Mouse (Mus musculus) heart, embryonic 10.5 days (tissue): ENCODE results near the gene Map4k5. TPM values are rescaled to one million over a fixed set of nuclear protein-coding genes. Genes with fewer than 3 reads are reported as not detected.
A peak's percentile ranks its signal among the peaks of the same experiment; 100 is the strongest.

ENCODE experiments used
- DNase-seq: peaks from one replicate; pipeline ENCODE4 v3.0.0-alpha.2; 2017; ENCODE audit warnings: low spot score
- H3K27ac ChIP-seq: fragments of 300-500 bp; sonication (generic); 2 replicates; pipeline ENCODE4 v1.5.1; 2016; ENCODE audit warnings: mild to moderate bottlenecking
- H3K27me3 ChIP-seq: fragments of 300-500 bp; sonication (generic); 2 replicates; pipeline ENCODE4 v1.6.1; 2016; ENCODE audit warnings: mild to moderate bottlenecking; ENCODE audit not compliant: poor library complexity, insufficient read depth, severe bottlenecking
- H3K36me3 ChIP-seq: fragments of 300-500 bp; sonication (generic); 2 replicates; pipeline ENCODE4 v1.6.1; 2016; ENCODE audit warnings: mild to moderate bottlenecking, moderate library complexity
- H3K4me1 ChIP-seq: fragments of 300-500 bp; sonication (generic); 2 replicates; pipeline ENCODE4 v1.6.1; 2016; ENCODE audit warnings: mild to moderate bottlenecking
- H3K4me3 ChIP-seq: fragments of 300-500 bp; sonication (generic); 2 replicates; pipeline ENCODE4 v1.5.1; 2016; ENCODE audit warnings: mild to moderate bottlenecking, moderate library complexity
- H3K9me3 ChIP-seq: fragments of 300-500 bp; sonication (generic); 2 replicates; pipeline ENCODE4 v1.6.1; 2016; ENCODE audit warnings: mild to moderate bottlenecking, moderate library complexity
- WGBS: fragments of 180-500 bp; shearing (Covaris S2); methylation state at CpG from one replicate; pipeline ENCODE4 v1.1.7; 2016; 5-methylcytosine and 5-hydroxymethylcytosine counted together
- microRNA counts: library from miRNA; unstranded; fragments of <30 nt; microRNA quantifications from one replicate; lab custom pipeline; 2017
- microRNA-seq: library from miRNA; unstranded; fragments of <30 nt; microRNA quantifications from one replicate; pipeline ENCODE4, GENCODE M21; 2017
- polyA plus RNA-seq: library from polyadenylated mRNA; unstranded; fragments of >200 nt; fragmentation: Nextera tagmentation; extraction: Ambion mirVana; gene quantifications from 2 replicates; pipeline ENCODE4 v1.2.1, GENCODE M21; 2016

Map4k5 gene
- polyA plus RNA-seq, 1 experiment from 2014 or later = 32.3 TPM

- Histone ChIP-seq H3K36me3 (no peaks in the 10 kb centered on the region), H3K27ac (peak overlapping the region; percentile 42; the same call in 1 of the 2 replicates)
- 69% methylated on average over 2 of the region's 2 CpGs for WGBS
These were observed 131.4 kb downstream of the Map4k5 start for GRCm38 (mm10) chr12:69761603-69762002.

GRCm38 (mm10) chr12:69760743-69761406, 132.1 kb downstream of the Map4k5 start:
- Histone ChIP-seq H3K27ac (peak overlapping the region; percentile 64; the same call in 1 of the 2 replicates), H3K4me1 (peaks cover 34% of the 10 kb centered on the region), H3K27me3 (no peaks in the 10 kb centered on the region), H3K9me3 (no peaks in the 10 kb centered on the region), H3K36me3 (no peaks in the 10 kb centered on the region), H3K4me3 (no peak overlapping the region)
- WGBS = 91% methylated on average over 20 of the region's 20 CpGs
- DNase-seq = no peak

More at GRCm38 (mm10) chr12:69761603-69762002, 131.4 kb downstream of the Map4k5 start:
- no peaks in the 10 kb centered on the region for H3K9me3 ChIP-seq
- no peak for DNase-seq
- H3K27me3 ChIP-seq = no peaks in the 10 kb centered on the region
- peaks cover 34% of the 10 kb centered on the region for H3K4me1 ChIP-seq
- no peak overlapping the region for H3K4me3 ChIP-seq

DNA sequence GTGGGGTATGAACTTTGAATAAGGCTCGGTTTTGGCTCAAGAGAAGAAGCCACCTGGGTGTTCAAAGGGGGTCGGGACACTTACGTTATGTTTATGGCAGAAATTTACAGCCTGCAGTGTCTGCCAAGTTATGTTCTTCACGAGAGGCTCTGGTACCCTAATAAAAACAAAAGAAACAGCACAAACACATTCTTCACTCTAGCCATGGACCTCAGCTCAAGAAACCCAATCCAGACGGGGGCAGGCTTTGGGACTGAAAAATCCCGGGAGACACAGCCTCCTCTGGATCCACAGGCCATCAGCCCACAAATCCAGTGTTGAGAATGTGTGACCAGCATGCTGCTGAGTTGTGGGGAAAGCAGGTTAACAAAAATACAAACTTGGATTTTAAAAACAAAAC, 133.0 kb downstream of the Map4k5 start:
- Histone ChIP-seq H3K27ac (peak overlapping the region; percentile 87), H3K27me3 (no peaks in the 10 kb centered on the region), H3K4me1 (peaks cover 36% of the 10 kb centered on the region), H3K9me3 (no peaks in the 10 kb centered on the region), H3K4me3 (no peak overlapping the region), H3K36me3 (no peaks in the 10 kb centered on the region)
- DNase-seq = no peak
- WGBS = 68% methylated on average over 6 of the region's 6 CpGs

GRCm38 (mm10) chr12:69759267-69759885, 133.6 kb downstream of the Map4k5 start:
- WGBS = 12% methylated on average over 7 of the region's 7 CpGs
- Histone ChIP-seq H3K4me3 (peak overlapping the region; percentile 57), H3K27ac (peak overlapping the region; percentile 87)

GRCm38 (mm10) chr12:69758221-69759185, 134.5 kb downstream of the Map4k5 start:
- Histone ChIP-seq H3K4me1 (peaks cover 37% of the 10 kb centered on the region), H3K9me3 (no peaks in the 10 kb centered on the region), H3K27me3 (no peaks in the 10 kb centered on the region), H3K4me3 (peak overlapping the region; percentile 57), H3K36me3 (no peaks in the 10 kb centered on the region), H3K27ac (peak overlapping the region; percentile 87)
- WGBS = under 1% methylated on average over 22 of the region's 22 CpGs
- DNase-seq = peak; percentile 89

More at GRCm38 (mm10) chr12:69759267-69759885, 133.6 kb downstream of the Map4k5 start:
- H3K27me3 ChIP-seq = no peaks in the 10 kb centered on the region
- DNase-seq = peak; percentile 92
- no peaks in the 10 kb centered on the region for H3K36me3 ChIP-seq
- no peaks in the 10 kb centered on the region for H3K9me3 ChIP-seq
- peaks cover 37% of the 10 kb centered on the region for H3K4me1 ChIP-seq

DNA sequence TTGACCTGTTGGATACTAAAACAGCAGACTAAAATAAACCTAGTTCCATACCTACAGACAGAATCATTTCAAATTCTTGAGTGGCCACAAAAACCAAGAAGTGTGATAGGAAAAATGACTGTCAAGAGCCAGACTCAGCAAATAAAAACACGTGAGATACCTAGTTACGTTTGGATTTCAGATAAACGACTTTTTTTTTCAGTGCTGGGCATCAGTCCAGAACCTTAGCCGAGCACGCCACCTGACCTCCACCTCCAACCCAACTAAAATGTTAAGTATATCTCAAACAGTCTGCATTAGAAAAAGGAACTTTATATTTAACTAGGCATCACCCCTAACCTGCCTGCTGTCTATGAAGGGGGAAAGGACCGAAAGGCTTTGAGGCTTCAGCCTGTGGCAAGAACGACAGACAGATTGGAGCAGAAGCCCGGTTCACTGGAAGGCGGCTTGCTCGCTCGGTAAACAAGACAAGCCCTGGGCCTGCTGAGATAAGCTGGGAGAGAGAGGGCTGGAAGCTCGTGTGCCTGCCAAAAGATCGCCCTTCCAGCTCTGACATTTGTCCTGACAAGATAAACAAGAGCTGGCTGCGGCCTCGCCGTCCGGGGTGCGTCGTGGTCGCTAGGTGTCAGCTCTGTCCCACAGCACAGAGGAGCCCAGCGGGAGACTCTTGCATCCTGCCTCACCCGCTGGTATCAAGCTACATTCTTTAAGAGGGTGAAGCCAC, 135.4 kb downstream of the Map4k5 start:
- DNase-seq = peak; percentile 97
- Histone ChIP-seq H3K4me1 (peaks cover 37% of the 10 kb centered on the region), H3K36me3 (no peaks in the 10 kb centered on the region), H3K27ac (peak overlapping the region; percentile 87), H3K4me3 (peak overlapping the region; percentile 57), H3K9me3 (no peaks in the 10 kb centered on the region), H3K27me3 (no peaks in the 10 kb centered on the region)
- 4% methylated on average over 22 of the region's 22 CpGs for WGBS

- H3K36me3 ChIP-seq = no peaks in the 10 kb centered on the region
- no peak for DNase-seq
- H3K4me3 ChIP-seq = peak overlapping the region; percentile 15; the same call in 1 of the 2 replicates
- H3K27ac ChIP-seq = peak overlapping the region; percentile 87; the same call in 1 of the 2 replicates
- 72% methylated on average over 5 of the region's 5 CpGs for WGBS
- H3K27me3 ChIP-seq = no peaks in the 10 kb centered on the region
- peaks cover 49% of the 10 kb centered on the region for H3K4me1 ChIP-seq
- H3K9me3 ChIP-seq = no peaks in the 10 kb centered on the region
These were observed 137.0 kb downstream of the Map4k5 start for GRCm38 (mm10) chr12:69756015-69756414.

DNA sequence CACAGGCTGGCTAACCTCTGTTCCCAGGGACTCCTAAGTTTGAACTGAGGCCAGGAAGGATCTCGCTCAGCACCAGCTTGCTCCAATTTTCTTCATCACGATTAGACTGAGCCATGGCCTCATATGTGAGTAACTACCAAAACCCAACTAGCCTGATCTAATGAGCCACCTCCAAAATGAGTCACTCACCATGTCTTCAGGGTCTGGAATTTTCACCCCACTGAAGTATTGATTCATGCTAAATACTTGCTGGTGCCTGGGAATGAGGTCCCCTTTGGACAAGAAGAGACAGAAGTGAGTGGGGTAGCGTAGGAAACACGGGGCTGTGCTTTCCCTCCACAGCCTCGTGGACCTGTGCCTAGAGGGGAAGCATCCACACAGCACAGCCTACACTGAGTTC, 139.1 kb downstream of the Map4k5 start:
- Histone ChIP-seq H3K27ac (no peak overlapping the region), H3K9me3 (no peaks in the 10 kb centered on the region), H3K4me3 (no peak overlapping the region), H3K27me3 (no peaks in the 10 kb centered on the region), H3K36me3 (peaks cover 8% of the 10 kb centered on the region), H3K4me1 (peaks cover 39% of the 10 kb centered on the region)
- 84% methylated on average over 5 of the region's 5 CpGs for WGBS
- DNase-seq = no peak

MicroRNAs within 50 kb of the gene (microRNA counts, 519-probe panel; counts per million panel counts)
- not detected for microRNA mmu-miR-681 (lab: Ali Mortazavi, UCI)

Small RNA genes lying within 50 kb of the gene (microRNA-seq; reads per million reads assigned to microRNA genes)
- not detected for gene Mir681

Other genes starting within 250 kb of the Map4k5 start
- 5.6 and 6.8 TPM in 2 replicates for gene Sos2, start 211.3 kb downstream of the Map4k5 start, polyA plus RNA-seq
- 17.8 and 20.3 TPM in 2 replicates for gene L2hgdh, start 168.3 kb downstream of the Map4k5 start, polyA plus RNA-seq
- gene Atp5s, start 168.2 kb downstream of the Map4k5 start, polyA plus RNA-seq = 27.6 and 33.2 TPM in 2 replicates
- gene Cdkl1, start 101.9 kb downstream of the Map4k5 start, polyA plus RNA-seq = 3.6 and 5.9 TPM in 2 replicates
- gene Atl1, start 586 bp downstream of the Map4k5 start, polyA plus RNA-seq = 5.5 and 6.5 TPM in 2 replicates
- 3.9 and 6.8 TPM in 2 replicates for gene Sav1, start 93.8 kb upstream of the Map4k5 start, polyA plus RNA-seq
- 5.9 and 9.1 TPM in 2 replicates for gene Nin, start 220.5 kb upstream of the Map4k5 start, polyA plus RNA-seq